Mouse (Mus musculus) kidney, embryonic 14.5 days (tissue): Measurements from ENCODE around the gene Fhl4. TPM values are rescaled to one million over a fixed set of nuclear protein-coding genes. Genes with fewer than 3 reads are reported as not detected.

ENCODE experiments used
- ATAC-seq: fragments of 200-750 bp; cut with Nextera tagmentation; 2 replicates; pipeline ENCODE4 v1.8.0; 2017; ENCODE audit warnings: moderate number of reproducible peaks, mild to moderate bottlenecking, moderate TSS enrichment, moderate library complexity; ENCODE audit not compliant: low FRiP score, low TSS enrichment
- H3K27ac ChIP-seq: fragments of 300-500 bp; sonication (generic); 2 replicates; pipeline ENCODE4 v1.5.1; 2014; ENCODE audit warnings: low read depth, mild to moderate bottlenecking, low read length, moderate library complexity, mixed read lengths
- H3K27me3 ChIP-seq: fragments of 300-500 bp; sonication (generic); 2 replicates; pipeline ENCODE4 v1.6.1; 2014; ENCODE audit warnings: mild to moderate bottlenecking, low read length; ENCODE audit not compliant: control insufficient read depth, insufficient read depth
- H3K36me3 ChIP-seq: fragments of 300-500 bp; sonication (generic); 2 replicates; pipeline ENCODE4 v1.6.1; 2014; ENCODE audit warnings: low read length, mixed read lengths; ENCODE audit not compliant: control insufficient read depth, insufficient read depth
- H3K4me1 ChIP-seq: fragments of 300-500 bp; sonication (generic); 2 replicates; pipeline ENCODE4 v1.6.1; 2014; ENCODE audit warnings: low read length, mixed read lengths; ENCODE audit not compliant: control insufficient read depth, insufficient read depth
- H3K4me2 ChIP-seq: fragments of 300-500 bp; sonication (generic); replicated peaks from 2 replicates; pipeline ENCODE4 v1.6.1; 2014; ENCODE audit warnings: low read depth, mild to moderate bottlenecking, low read length
- H3K4me3 ChIP-seq: fragments of 300-500 bp; sonication (generic); 2 replicates; pipeline ENCODE4 v1.5.1; 2014; ENCODE audit warnings: mild to moderate bottlenecking, low read length
- H3K9ac ChIP-seq: fragments of 300-500 bp; sonication (generic); 2 replicates; pipeline ENCODE4 v1.6.1; 2014; ENCODE audit warnings: low read depth, mild to moderate bottlenecking, low read length, moderate library complexity
- H3K9me3 ChIP-seq: fragments of 300-500 bp; sonication (generic); 2 replicates; pipeline ENCODE4 v1.6.1; 2016; ENCODE audit warnings: low read length; ENCODE audit not compliant: control insufficient read depth
- WGBS: fragments of 180-500 bp; shearing (Covaris S2); extraction: QIAGEN DNeasy Blood & Tissue Kit; methylation state at CpG from one replicate; pipeline ENCODE4 v1.1.7; 2014; 5-methylcytosine and 5-hydroxymethylcytosine counted together
- polyA plus RNA-seq: library from polyadenylated mRNA; unstranded; fragments of >200 nt; fragmentation: Nextera tagmentation; extraction: Ambion mirVana; gene quantifications from 2 replicates; pipeline ENCODE4 v1.2.1, GENCODE M21; 2014

Gene Fhl4
- 1.4 and 1.6 TPM in 2 replicates for polyA plus RNA-seq

DNA sequence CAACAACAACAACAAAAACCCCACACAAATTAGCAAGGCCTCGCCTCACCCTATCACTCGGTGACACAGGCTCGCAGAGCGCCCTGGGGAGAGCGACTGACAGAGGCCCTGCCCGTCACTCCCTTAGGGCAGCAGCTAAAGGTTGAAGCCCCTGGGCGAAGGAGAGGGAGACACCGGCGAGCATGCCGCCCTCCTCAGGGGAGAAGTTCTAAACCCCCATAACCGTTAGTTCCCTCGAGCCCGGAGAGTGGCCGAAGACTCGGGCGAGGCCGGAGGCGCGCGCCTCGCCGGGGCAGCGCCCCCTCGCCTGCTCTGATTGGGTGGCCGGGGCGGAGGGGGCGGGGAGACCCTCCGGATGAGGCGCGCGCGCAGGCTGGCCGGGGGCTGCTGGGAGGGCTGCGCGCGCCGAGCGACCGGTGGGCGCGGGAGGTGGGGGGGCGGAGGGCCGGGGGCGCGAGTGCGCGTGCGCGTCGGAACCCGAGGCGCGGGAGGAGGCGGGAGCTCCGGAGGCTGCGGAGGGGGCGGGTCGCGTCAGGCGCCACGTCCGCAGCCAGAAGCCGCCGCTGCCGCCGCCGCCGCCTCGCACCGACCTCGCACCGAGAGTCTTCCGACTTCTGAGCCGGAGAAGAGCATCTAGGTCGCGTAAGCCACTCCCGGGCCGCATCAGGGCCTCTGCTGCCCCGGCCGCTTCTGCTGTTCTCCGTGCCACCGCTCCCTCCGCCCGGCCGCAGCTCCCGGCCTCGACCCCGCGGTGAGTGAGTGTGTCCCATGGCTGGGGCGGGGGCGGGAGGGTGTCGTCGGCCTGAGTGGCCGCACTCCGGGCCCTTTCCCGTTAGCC lies at the start of gene Fhl4, which contains the start of gene Tmem263:
Fhl4 (minus strand) TSS at position 249 of the 838 bp plus-strand sequence.
Tmem263 (plus strand) TSS at position 381 of the 838 bp plus-strand sequence.
- under 1% methylated on average over 66 of the region's 96 CpGs for WGBS
- ATAC-seq = peak; percentile 98
- H3K9me3 ChIP-seq = no peaks in the 10 kb centered on the region

DNA sequence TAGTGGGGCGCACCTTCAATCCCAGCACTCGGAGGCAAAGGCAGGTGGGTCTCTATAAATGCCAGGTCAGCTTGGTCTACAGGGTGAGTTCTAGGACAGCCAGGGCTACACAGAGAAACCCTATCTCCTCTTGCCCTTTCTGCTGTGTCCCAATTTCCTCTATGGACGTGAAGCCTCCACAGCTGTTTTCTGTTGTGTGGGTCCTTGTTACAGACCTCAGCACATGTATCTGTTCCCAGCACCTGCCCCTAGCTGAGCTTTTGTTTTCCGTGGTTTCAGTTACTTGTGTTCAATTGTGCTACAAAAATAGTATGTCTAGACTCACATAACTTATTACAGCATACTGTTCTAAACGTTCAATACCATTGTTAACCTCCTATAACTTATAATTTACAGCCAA lies 46.9 kb upstream of the Fhl4 start:
- Histone ChIP-seq H3K36me3 (peaks cover 19% of the 10 kb centered on the region), H3K4me3 (no peak overlapping the region), H3K27ac (no peak overlapping the region), H3K9ac (no peak overlapping the region), H3K9me3 (no peaks in the 10 kb centered on the region), H3K4me1 (no peaks in the 10 kb centered on the region), H3K27me3 (no peaks in the 10 kb centered on the region), H3K4me2 (no peak overlapping the region)
- WGBS = 84% methylated on average over 5 of the region's 5 CpGs
- no peak for ATAC-seq

More for the DNA sequence above, at the start of gene Fhl4, which contains the start of gene Tmem263:
- 0 out of 2 replicates have a peak, but pooled peaks cover 3% of the 10 kb centered on the region for H3K4me1 ChIP-seq
- H3K4me3 ChIP-seq = peak within 1 kb of the TSS; percentile 95
- no peaks in the 10 kb centered on the region for H3K27me3 ChIP-seq
- no peaks in the 10 kb centered on the region for H3K36me3 ChIP-seq
- peak within 1 kb of the TSS; percentile 82 for H3K27ac ChIP-seq
- H3K4me2 ChIP-seq = peak within 1 kb of the TSS; percentile 70
- peak within 1 kb of the TSS; percentile 92 for H3K9ac ChIP-seq

DNA sequence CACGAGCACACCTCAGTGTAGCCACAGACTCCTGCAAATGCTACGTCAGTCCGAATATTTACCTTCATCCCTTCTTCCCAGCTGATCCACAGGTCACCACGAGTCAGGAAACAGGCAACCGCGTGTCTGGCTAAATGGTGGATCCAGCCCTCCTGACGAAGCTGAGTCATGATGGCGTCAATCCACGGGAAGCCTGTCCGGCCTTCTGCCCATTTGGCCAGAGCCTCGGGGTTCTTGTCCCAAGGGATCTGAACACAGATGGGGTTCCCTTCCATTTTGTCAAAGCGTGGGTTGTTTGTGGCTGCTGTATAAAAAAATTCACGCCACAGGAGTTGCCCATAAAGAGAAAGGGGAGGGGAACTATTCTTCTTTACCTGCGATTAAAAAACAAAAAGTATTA lies 44.0 kb upstream of the Fhl4 start:
- H3K4me1 ChIP-seq = no peaks in the 10 kb centered on the region
- no peak overlapping the region for H3K27ac ChIP-seq
- WGBS = 87% methylated on average over 14 of the region's 14 CpGs
- no peak for ATAC-seq
- H3K9me3 ChIP-seq = no peaks in the 10 kb centered on the region
- H3K27me3 ChIP-seq = no peaks in the 10 kb centered on the region
- no peak overlapping the region for H3K4me2 ChIP-seq
- H3K36me3 ChIP-seq = peaks cover 40% of the 10 kb centered on the region
- H3K9ac ChIP-seq = no peak overlapping the region
- H3K4me3 ChIP-seq = no peak overlapping the region

DNA sequence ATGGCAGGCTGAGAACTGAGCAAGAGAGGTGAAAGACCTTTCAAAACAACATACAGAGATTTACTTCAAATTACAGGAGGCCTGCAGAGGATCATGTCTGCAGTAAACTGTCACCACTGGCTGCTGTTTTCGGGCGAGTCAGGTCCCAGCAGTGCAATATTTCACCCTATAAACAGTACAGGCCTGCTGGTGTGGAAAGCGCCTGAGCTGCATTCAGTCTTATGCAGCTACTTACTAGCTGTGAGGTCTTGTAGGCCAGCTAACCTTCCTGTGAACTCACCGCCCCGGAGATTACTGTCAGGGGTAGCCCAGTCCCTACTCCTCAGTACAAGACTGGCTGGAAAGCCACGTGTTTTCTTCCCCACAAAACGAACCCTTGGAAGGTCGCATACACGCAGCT lies 39.2 kb upstream of the Fhl4 start:
- Histone ChIP-seq H3K4me3 (no peak overlapping the region), H3K4me1 (no peaks in the 10 kb centered on the region), H3K27me3 (no peaks in the 10 kb centered on the region), H3K36me3 (peaks cover 29% of the 10 kb centered on the region), H3K9ac (no peak overlapping the region), H3K27ac (no peak overlapping the region), H3K4me2 (no peak overlapping the region), H3K9me3 (no peaks in the 10 kb centered on the region)
- WGBS = 48% methylated on average over 9 of the region's 9 CpGs
- 0 out of 2 replicates have a peak, but pooled peaks have one; percentile 52 for ATAC-seq

DNA sequence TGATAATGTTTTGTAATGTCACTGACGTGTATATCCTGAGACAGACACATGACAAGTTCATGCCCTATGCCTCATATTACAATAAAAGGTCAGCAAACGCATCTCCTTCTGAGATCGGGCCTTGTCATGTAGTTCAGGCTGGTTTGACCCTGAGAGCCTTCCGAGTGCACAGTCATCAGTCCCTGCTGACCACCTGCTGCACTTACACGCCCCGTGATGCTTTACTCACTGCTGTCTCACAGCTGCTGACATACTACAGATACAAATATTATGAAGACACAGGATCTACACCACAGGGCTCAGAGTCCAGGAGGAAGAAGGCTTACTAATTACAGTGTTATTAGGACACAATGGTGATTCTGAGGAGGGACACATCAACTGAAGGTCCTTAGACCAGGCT lies 34.3 kb upstream of the Fhl4 start:
- Histone ChIP-seq H3K4me1 (no peaks in the 10 kb centered on the region), H3K9me3 (no peaks in the 10 kb centered on the region), H3K4me3 (no peak overlapping the region), H3K4me2 (no peak overlapping the region), H3K9ac (no peak overlapping the region), H3K36me3 (peaks cover 4% of the 10 kb centered on the region), H3K27ac (no peak overlapping the region), H3K27me3 (no peaks in the 10 kb centered on the region)
- ATAC-seq = no peak
- WGBS = 85% methylated on average over 6 of the region's 6 CpGs

DNA sequence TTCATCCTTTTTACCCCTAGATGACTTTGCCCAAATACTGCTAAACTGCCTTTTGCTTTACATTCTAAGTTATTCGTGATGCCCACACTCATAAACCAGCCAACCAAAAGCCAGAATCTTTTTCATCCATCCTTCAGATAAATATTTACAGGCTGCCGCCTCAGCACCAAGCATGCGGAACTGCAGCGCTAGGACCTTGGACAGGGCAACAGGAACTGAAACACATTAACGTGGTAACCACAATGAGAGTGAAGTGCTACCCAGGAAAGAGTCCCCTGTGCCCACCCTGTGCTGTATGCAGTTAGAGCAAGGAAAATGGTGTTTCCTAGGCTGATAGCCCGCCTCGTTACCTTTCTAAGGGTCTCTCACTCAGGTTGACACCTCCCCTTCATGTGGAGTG lies 26.2 kb upstream of the Fhl4 start:
- H3K9ac ChIP-seq = 0 out of 2 replicates have a peak overlapping the region, but pooled peaks have one; percentile 13
- no peak overlapping the region for H3K27ac ChIP-seq
- H3K9me3 ChIP-seq = no peaks in the 10 kb centered on the region
- peaks cover 4% of the 10 kb centered on the region for H3K36me3 ChIP-seq
- peak; percentile 21; the same call in 1 of the 2 replicates for ATAC-seq
- no peaks in the 10 kb centered on the region for H3K27me3 ChIP-seq
- H3K4me1 ChIP-seq = peaks cover 13% of the 10 kb centered on the region; the same call in 1 of the 2 replicates
- WGBS = 19% methylated on average over 7 of the region's 7 CpGs
- peak overlapping the region; percentile 59 for H3K4me2 ChIP-seq
- H3K4me3 ChIP-seq = peak overlapping the region; percentile 68

DNA sequence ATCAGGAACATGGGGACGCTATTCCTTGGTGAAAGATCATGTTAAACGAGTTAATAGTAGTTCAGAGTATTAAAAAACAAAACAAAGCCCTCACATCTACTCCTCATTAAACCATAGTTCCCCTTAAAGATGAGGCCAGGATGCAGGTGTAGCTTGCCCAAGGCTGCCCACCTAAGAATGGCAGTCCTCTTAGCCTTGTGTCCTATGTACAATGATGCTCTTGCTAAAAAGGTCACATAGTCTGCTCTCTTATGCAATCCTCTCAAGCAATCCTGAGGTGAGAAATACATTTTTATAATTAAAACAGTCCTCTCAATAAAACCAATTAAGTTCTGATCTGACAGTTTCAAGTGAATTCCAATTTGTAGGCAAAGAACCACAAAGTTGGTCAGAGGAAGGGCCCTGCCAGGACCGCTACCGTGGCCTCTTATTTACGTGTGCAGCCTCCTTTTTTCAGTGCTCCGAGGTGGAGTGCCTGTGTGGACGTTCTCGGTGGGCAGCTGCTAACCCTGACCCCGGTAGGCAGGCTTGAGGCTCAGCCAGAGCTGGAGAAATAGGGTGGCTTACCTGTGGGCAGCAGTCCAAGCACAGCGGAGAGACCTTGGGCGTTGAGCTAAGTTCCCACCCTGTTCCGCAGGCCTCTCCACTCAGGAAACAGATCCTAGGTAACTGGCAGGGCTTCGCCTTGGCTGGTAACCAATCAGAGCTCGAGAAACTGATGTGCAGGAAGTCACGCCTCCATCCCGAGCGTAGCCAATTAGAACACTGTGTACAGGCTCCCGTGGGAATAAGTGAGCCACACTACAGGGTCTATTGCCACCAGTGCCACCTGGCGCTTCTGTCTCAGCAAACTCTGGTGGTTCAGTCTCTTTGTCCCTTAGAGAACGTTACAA lies 25.3 kb upstream of the Fhl4 start, which contains the start of gene Mterf2:
Mterf2 (minus strand) TSS at position 633 of the 893 bp plus-strand sequence.
- H3K4me3 ChIP-seq = peak within 1 kb of the TSS; percentile 68
- H3K9ac ChIP-seq = peak within 1 kb of the TSS; percentile 74
- peak; percentile 100 for ATAC-seq
- peak within 1 kb of the TSS; percentile 59 for H3K4me2 ChIP-seq
- H3K27ac ChIP-seq = no peak within 1 kb of the TSS
- H3K27me3 ChIP-seq = no peaks in the 10 kb centered on the region
- no peaks in the 10 kb centered on the region for H3K9me3 ChIP-seq
- H3K4me1 ChIP-seq = peaks cover 13% of the 10 kb centered on the region; the same call in 1 of the 2 replicates
- 5% methylated on average over 20 of the region's 20 CpGs for WGBS
- H3K36me3 ChIP-seq = no peaks in the 10 kb centered on the region; the same call in 1 of the 2 replicates

DNA sequence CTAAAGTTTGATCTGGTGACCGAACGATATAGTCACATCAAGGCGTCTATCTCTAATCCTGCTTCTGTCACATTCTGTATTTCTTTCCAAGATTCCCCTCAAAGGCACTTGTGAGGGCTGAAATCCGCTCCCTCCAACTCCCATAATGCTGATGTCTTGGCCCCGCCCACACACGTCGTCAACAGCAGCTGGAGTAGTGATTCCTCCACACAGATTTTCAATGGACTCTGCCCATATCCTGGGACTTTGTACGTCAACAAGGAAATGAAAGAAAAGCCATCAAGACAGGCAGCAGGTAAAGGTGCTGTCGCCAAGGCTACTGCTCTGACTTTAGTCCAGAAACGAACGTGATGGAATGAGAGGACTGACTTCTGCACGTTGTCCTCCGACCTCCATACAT lies 22.9 kb upstream of the Fhl4 start:
- Histone ChIP-seq H3K27me3 (no peaks in the 10 kb centered on the region), H3K9me3 (no peaks in the 10 kb centered on the region), H3K27ac (no peak overlapping the region), H3K4me2 (no peak overlapping the region), H3K9ac (no peak overlapping the region), H3K36me3 (peaks cover 17% of the 10 kb centered on the region; the same call in 1 of the 2 replicates), H3K4me1 (peaks cover 13% of the 10 kb centered on the region; the same call in 1 of the 2 replicates), H3K4me3 (no peak overlapping the region)
- no peak for ATAC-seq
- WGBS = 88% methylated on average over 13 of the region's 13 CpGs
